Mouse (Mus musculus): Measurements from ENCODE around the gene Fkbp2.

DNA sequence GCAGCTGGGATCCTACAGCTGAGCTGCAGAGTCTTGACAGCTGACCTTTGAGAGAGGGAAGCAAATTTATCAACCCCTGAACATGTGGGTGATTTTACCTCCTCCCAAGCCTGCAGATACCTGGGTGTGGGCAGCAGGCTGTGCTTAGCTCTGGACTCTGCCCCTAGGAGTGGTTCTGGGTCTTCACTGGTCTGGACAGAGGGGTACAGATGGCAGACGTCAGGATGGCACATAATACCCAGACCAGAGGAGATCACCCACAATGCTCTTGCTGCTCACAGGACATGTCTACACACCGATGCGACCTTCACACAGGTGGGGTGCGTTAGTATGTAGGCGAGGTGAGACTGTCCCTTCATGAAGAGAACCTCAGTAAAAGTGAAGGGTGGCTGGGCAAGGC is 30.8 kb downstream of the Fkbp2 start:
- TF ChIP-seq POLR2A (IDR thresholded peaks at IDR 0.05; ENCODE audit: control insufficient read depth, extremely low read depth, insufficient read depth, low read length, poor library complexity) (no peak), CTCF (IDR thresholded peaks at IDR 0.05; ENCODE audit: borderline replicate concordance, control insufficient read depth, extremely low read depth, insufficient read depth, low read length, poor library complexity) (no peak)
